Mouse (Mus musculus): ENCODE measurements around the gene Gas7. TPM values are rescaled to one million over a fixed set of nuclear protein-coding genes. Genes with fewer than 3 reads are reported as not detected.

Gene Gas7
- polyA plus RNA-seq, 2 experiments, result 9.8 to 18.2 TPM

GRCm38 (mm10) chr11:67661465-67661864 is 206.2 kb downstream of the Gas7 start:
- TF ChIP-seq POLR2A (IDR thresholded peaks at IDR 0.05; ENCODE audit: borderline replicate concordance, extremely low read depth, insufficient read depth, insufficient read length), result no peak
- WGBS, result 92% methylated on average over 8 of the region's 8 CpGs
- DNase-seq (ENCODE audit: low spot score), result no peak

GRCm38 (mm10) chr11:67663437-67663836 is 208.2 kb downstream of the Gas7 start:
- 0 out of 2 replicates have a peak, but pooled peaks cover 2% of the 10 kb centered on the region for H3K4me1 ChIP-seq (ENCODE audit: control insufficient read depth, insufficient read depth, low read length)
- no peaks in the 10 kb centered on the region for H3K27me3 ChIP-seq (ENCODE audit: control insufficient read depth, insufficient read depth, low read length)
- H3K4me2 ChIP-seq (replicated peaks; ENCODE audit: low read depth, low read length, severe bottlenecking), result no peak overlapping the region
- no peak overlapping the region for H3K4me3 ChIP-seq (replicated peaks; ENCODE audit: low read length)
- no peaks in the 10 kb centered on the region; the same call in 1 of the 2 replicates for H3K36me3 ChIP-seq (ENCODE audit: control insufficient read depth, insufficient read depth, low read length)
- no peak overlapping the region for H3K9ac ChIP-seq (ENCODE audit: low read depth, low read length, severe bottlenecking)
- WGBS, result 98% methylated on average over 4 of the region's 4 CpGs
- DNase-seq (ENCODE audit: low spot score) (no peak), ATAC-seq (ENCODE audit: low FRiP score, low read depth) (no peak)
- TF ChIP-seq POLR2A (IDR thresholded peaks at IDR 0.05; ENCODE audit: borderline replicate concordance, extremely low read depth, insufficient read depth, insufficient read length), result no peak
- H3K27ac ChIP-seq (replicated peaks; ENCODE audit: low read depth, low read length), result no peak overlapping the region
- H3K9me3 ChIP-seq (ENCODE audit: control insufficient read depth, low read length), result no peaks in the 10 kb centered on the region

More at GRCm38 (mm10) chr11:67661465-67661864, 206.2 kb downstream of the Gas7 start:
- Histone ChIP-seq H3K27me3 (ENCODE audit: control insufficient read depth, insufficient read depth, low read length) (no peaks in the 10 kb centered on the region), H3K4me1 (ENCODE audit: control insufficient read depth, insufficient read depth, low read length) (no peaks in the 10 kb centered on the region), H3K9me3 (ENCODE audit: control insufficient read depth, low read length) (no peaks in the 10 kb centered on the region), H3K4me3 (replicated peaks; ENCODE audit: low read length) (no peak overlapping the region), H3K9ac (ENCODE audit: low read depth, low read length, severe bottlenecking) (no peak overlapping the region), H3K36me3 (ENCODE audit: control insufficient read depth, insufficient read depth, low read length) (no peaks in the 10 kb centered on the region; the same call in 1 of the 2 replicates), H3K4me2 (replicated peaks; ENCODE audit: low read depth, low read length, severe bottlenecking) (no peak overlapping the region), H3K27ac (replicated peaks; ENCODE audit: low read depth, low read length) (no peak overlapping the region)
- ATAC-seq (ENCODE audit: low FRiP score, low read depth), result no peak

- no peaks in the 10 kb centered on the region; the same call in 1 of the 2 replicates for H3K36me3 ChIP-seq (ENCODE audit: control insufficient read depth, insufficient read depth, low read length)
- WGBS, result 93% methylated on average over 3 of the region's 3 CpGs
- H3K27me3 ChIP-seq (ENCODE audit: control insufficient read depth, insufficient read depth, low read length), result no peaks in the 10 kb centered on the region
- H3K4me3 ChIP-seq (replicated peaks; ENCODE audit: low read length), result no peak overlapping the region
- TF ChIP-seq POLR2A (IDR thresholded peaks at IDR 0.05; ENCODE audit: borderline replicate concordance, extremely low read depth, insufficient read depth, insufficient read length), result no peak
- H3K9me3 ChIP-seq (ENCODE audit: control insufficient read depth, low read length), result no peaks in the 10 kb centered on the region
- ATAC-seq (ENCODE audit: low FRiP score, low read depth), result no peak
- 0 out of 2 replicates have a peak, but pooled peaks cover 2% of the 10 kb centered on the region for H3K4me1 ChIP-seq (ENCODE audit: control insufficient read depth, insufficient read depth, low read length)
- H3K9ac ChIP-seq (ENCODE audit: low read depth, low read length, severe bottlenecking), result no peak overlapping the region
- no peak overlapping the region for H3K27ac ChIP-seq (replicated peaks; ENCODE audit: low read depth, low read length)
- no peak overlapping the region for H3K4me2 ChIP-seq (replicated peaks; ENCODE audit: low read depth, low read length, severe bottlenecking)
- no peak for DNase-seq (ENCODE audit: low spot score)
These were observed 209.0 kb downstream of the Gas7 start for GRCm38 (mm10) chr11:67664261-67664660.

- H3K9ac ChIP-seq (ENCODE audit: low read depth, low read length, severe bottlenecking), result no peak overlapping the region
- H3K9me3 ChIP-seq (ENCODE audit: control insufficient read depth, low read length), result no peaks in the 10 kb centered on the region
- WGBS, result 82% methylated on average over 6 of the region's 6 CpGs
- H3K4me1 ChIP-seq (ENCODE audit: control insufficient read depth, insufficient read depth, low read length), result 0 out of 2 replicates have a peak, but pooled peaks cover 2% of the 10 kb centered on the region
- no peak overlapping the region for H3K4me2 ChIP-seq (replicated peaks; ENCODE audit: low read depth, low read length, severe bottlenecking)
- H3K27ac ChIP-seq (replicated peaks; ENCODE audit: low read depth, low read length), result no peak overlapping the region
- H3K36me3 ChIP-seq (ENCODE audit: control insufficient read depth, insufficient read depth, low read length), result no peaks in the 10 kb centered on the region; the same call in 1 of the 2 replicates
- no peak for TF ChIP-seq POLR2A (IDR thresholded peaks at IDR 0.05; ENCODE audit: borderline replicate concordance, extremely low read depth, insufficient read depth, insufficient read length)
- ATAC-seq (ENCODE audit: low FRiP score, low read depth), result no peak
- no peaks in the 10 kb centered on the region for H3K27me3 ChIP-seq (ENCODE audit: control insufficient read depth, insufficient read depth, low read length)
- DNase-seq (ENCODE audit: low spot score), result no peak
- H3K4me3 ChIP-seq (replicated peaks; ENCODE audit: low read length), result no peak overlapping the region
These were observed 209.7 kb downstream of the Gas7 start for GRCm38 (mm10) chr11:67664918-67665317.

GRCm38 (mm10) chr11:67666129-67666528 is 210.9 kb downstream of the Gas7 start:
- 74% methylated on average over 5 of the region's 5 CpGs for WGBS
- Histone ChIP-seq H3K27ac (replicated peaks; ENCODE audit: low read depth, low read length) (no peak overlapping the region), H3K27me3 (ENCODE audit: control insufficient read depth, insufficient read depth, low read length) (no peaks in the 10 kb centered on the region), H3K4me2 (replicated peaks; ENCODE audit: low read depth, low read length, severe bottlenecking) (no peak overlapping the region), H3K4me1 (ENCODE audit: control insufficient read depth, insufficient read depth, low read length) (0 out of 2 replicates have a peak, but pooled peaks cover 2% of the 10 kb centered on the region), H3K9ac (ENCODE audit: low read depth, low read length, severe bottlenecking) (no peak overlapping the region), H3K36me3 (ENCODE audit: control insufficient read depth, insufficient read depth, low read length) (no peaks in the 10 kb centered on the region; the same call in 1 of the 2 replicates), H3K9me3 (ENCODE audit: control insufficient read depth, low read length) (no peaks in the 10 kb centered on the region), H3K4me3 (replicated peaks; ENCODE audit: low read length) (no peak overlapping the region)
- no peak for TF ChIP-seq POLR2A (IDR thresholded peaks at IDR 0.05; ENCODE audit: borderline replicate concordance, extremely low read depth, insufficient read depth, insufficient read length)
- ATAC-seq (ENCODE audit: low FRiP score, low read depth), result no peak
- no peak for DNase-seq (ENCODE audit: low spot score)

All from limb, embryonic 14.5 days (tissue).